Mouse (Mus musculus) kidney, embryonic 14.5 days (tissue): ENCODE results near the gene Selenow. TPM values are rescaled to one million over a fixed set of nuclear protein-coding genes. Genes with fewer than 3 reads are reported as not detected.

Experiments
- ATAC-seq: fragments of 200-750 bp; cut with Nextera tagmentation; 2 replicates; pipeline ENCODE4 v1.8.0; 2017; ENCODE audit warnings: moderate number of reproducible peaks, mild to moderate bottlenecking, moderate TSS enrichment, moderate library complexity; ENCODE audit not compliant: low FRiP score, low TSS enrichment
- H3K27ac ChIP-seq: fragments of 300-500 bp; sonication (generic); 2 replicates; pipeline ENCODE4 v1.5.1; 2014; ENCODE audit warnings: low read depth, mild to moderate bottlenecking, low read length, moderate library complexity, mixed read lengths
- H3K27me3 ChIP-seq: fragments of 300-500 bp; sonication (generic); 2 replicates; pipeline ENCODE4 v1.6.1; 2014; ENCODE audit warnings: mild to moderate bottlenecking, low read length; ENCODE audit not compliant: control insufficient read depth, insufficient read depth
- H3K36me3 ChIP-seq: fragments of 300-500 bp; sonication (generic); 2 replicates; pipeline ENCODE4 v1.6.1; 2014; ENCODE audit warnings: low read length, mixed read lengths; ENCODE audit not compliant: control insufficient read depth, insufficient read depth
- H3K4me1 ChIP-seq: fragments of 300-500 bp; sonication (generic); 2 replicates; pipeline ENCODE4 v1.6.1; 2014; ENCODE audit warnings: low read length, mixed read lengths; ENCODE audit not compliant: control insufficient read depth, insufficient read depth
- H3K4me2 ChIP-seq: fragments of 300-500 bp; sonication (generic); replicated peaks from 2 replicates; pipeline ENCODE4 v1.6.1; 2014; ENCODE audit warnings: low read depth, mild to moderate bottlenecking, low read length
- H3K4me3 ChIP-seq: fragments of 300-500 bp; sonication (generic); 2 replicates; pipeline ENCODE4 v1.5.1; 2014; ENCODE audit warnings: mild to moderate bottlenecking, low read length
- H3K9ac ChIP-seq: fragments of 300-500 bp; sonication (generic); 2 replicates; pipeline ENCODE4 v1.6.1; 2014; ENCODE audit warnings: low read depth, mild to moderate bottlenecking, low read length, moderate library complexity
- H3K9me3 ChIP-seq: fragments of 300-500 bp; sonication (generic); 2 replicates; pipeline ENCODE4 v1.6.1; 2016; ENCODE audit warnings: low read length; ENCODE audit not compliant: control insufficient read depth
- WGBS: fragments of 180-500 bp; shearing (Covaris S2); extraction: QIAGEN DNeasy Blood & Tissue Kit; methylation state at CpG from one replicate; pipeline ENCODE4 v1.1.7; 2014; 5-methylcytosine and 5-hydroxymethylcytosine counted together
- polyA plus RNA-seq: library from polyadenylated mRNA; unstranded; fragments of >200 nt; fragmentation: Nextera tagmentation; extraction: Ambion mirVana; gene quantifications from 2 replicates; pipeline ENCODE4 v1.2.1, GENCODE M21; 2014

The Selenow gene
- polyA plus RNA-seq: 811 and 907 TPM in 2 replicates

- H3K27me3 ChIP-seq: no peaks in the 10 kb centered on the region
- peak within 1 kb of the TSS; percentile 49 for H3K4me2 ChIP-seq
- peak; percentile 95 for ATAC-seq
- peak within 1 kb of the TSS; percentile 70 for H3K9ac ChIP-seq
- peak within 1 kb of the TSS; percentile 27; the same call in 1 of the 2 replicates for H3K27ac ChIP-seq
- no peaks in the 10 kb centered on the region for H3K9me3 ChIP-seq
- H3K4me3 ChIP-seq: peak within 1 kb of the TSS; percentile 71
- WGBS: under 1% methylated on average over 33 of the region's 33 CpGs
- peaks cover 23% of the 10 kb centered on the region; the same call in 1 of the 2 replicates for H3K36me3 ChIP-seq
- peaks cover 12% of the 10 kb centered on the region for H3K4me1 ChIP-seq
Measured at GRCm38 (mm10) chr7:15922220-15922773, at the start of gene Selenow. TSS of gene Selenow (minus strand) at chr7:15922402.

GRCm38 (mm10) chr7:15969674-15970073 is 47.5 kb upstream of the Selenow start:
- Histone ChIP-seq H3K9me3 (peaks cover 3% of the 10 kb centered on the region; the same call in 1 of the 2 replicates), H3K4me3 (no peak overlapping the region), H3K27ac (no peak overlapping the region), H3K9ac (no peak overlapping the region), H3K36me3 (peaks cover 32% of the 10 kb centered on the region), H3K4me2 (no peak overlapping the region), H3K27me3 (no peaks in the 10 kb centered on the region), H3K4me1 (0 out of 2 replicates have a peak, but pooled peaks cover 3% of the 10 kb centered on the region)
- no peak for ATAC-seq
- WGBS: 87% methylated on average over 3 of the region's 3 CpGs

DNA sequence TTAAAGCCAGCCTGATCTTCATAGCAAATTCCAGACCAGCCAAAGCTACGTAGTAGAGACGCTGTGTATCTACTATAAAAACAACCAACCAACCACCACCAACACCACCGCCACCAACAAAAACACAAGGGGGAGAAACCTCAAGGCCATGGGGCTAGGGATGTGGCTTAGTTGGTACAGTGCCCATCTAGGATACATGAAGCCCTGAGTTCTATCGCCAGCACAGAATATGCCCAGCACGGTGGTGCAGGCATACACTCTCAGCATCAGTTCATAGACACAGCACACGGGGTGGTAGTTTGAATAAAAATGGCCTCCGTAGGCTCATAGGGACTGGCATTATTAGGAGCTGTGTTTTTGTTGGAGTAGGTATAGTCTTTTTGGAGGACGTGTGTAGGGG is 46.1 kb upstream of the Selenow start:
- H3K9me3 ChIP-seq: peaks cover 3% of the 10 kb centered on the region; the same call in 1 of the 2 replicates

DNA sequence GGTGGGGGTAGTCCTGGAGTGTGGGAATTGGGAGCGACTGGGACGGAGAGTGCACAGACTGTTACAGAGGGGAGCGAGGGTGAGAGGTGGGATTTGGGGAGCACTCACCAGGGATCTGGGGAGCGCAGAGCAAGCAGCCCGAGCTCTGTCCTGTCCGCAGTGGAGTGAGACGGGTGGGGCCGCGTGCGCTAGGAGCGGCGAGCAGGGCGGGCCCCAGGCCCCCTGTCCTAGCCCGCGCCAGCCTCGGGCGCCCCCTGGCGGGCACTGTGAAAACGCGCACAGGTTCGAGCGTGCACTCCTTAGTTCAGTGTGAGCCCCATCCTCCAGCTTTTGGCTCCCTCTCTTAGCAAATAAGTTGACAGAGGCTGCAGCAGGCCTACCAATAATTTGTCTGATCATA is 45.1 kb upstream of the Selenow start, which contains the start of gene Ehd2:
TSS of gene Ehd2 (minus strand) at position 256 of the 400 bp plus-strand sequence.
- Histone ChIP-seq H3K9me3 (peaks cover 3% of the 10 kb centered on the region; the same call in 1 of the 2 replicates), H3K4me2 (peak within 1 kb of the TSS; percentile 56), H3K27ac (no peak within 1 kb of the TSS), H3K4me1 (peaks cover 11% of the 10 kb centered on the region; the same call in 1 of the 2 replicates), H3K27me3 (no peaks in the 10 kb centered on the region), H3K4me3 (peak within 1 kb of the TSS; percentile 44), H3K36me3 (peaks cover 11% of the 10 kb centered on the region), H3K9ac (peak within 1 kb of the TSS; percentile 56)
- ATAC-seq: peak; percentile 88
- 1% methylated on average over 18 of the region's 22 CpGs for WGBS

More for the DNA sequence above, 46.1 kb upstream of the Selenow start:
- H3K36me3 ChIP-seq: peaks cover 20% of the 10 kb centered on the region
- no peak overlapping the region for H3K27ac ChIP-seq
- H3K27me3 ChIP-seq: no peaks in the 10 kb centered on the region
- H3K4me3 ChIP-seq: no peak overlapping the region
- no peak overlapping the region for H3K9ac ChIP-seq
- WGBS: 88% methylated on average over 8 of the region's 8 CpGs
- ATAC-seq: no peak
- H3K4me1 ChIP-seq: peaks cover 6% of the 10 kb centered on the region; the same call in 1 of the 2 replicates
- no peak overlapping the region for H3K4me2 ChIP-seq

DNA sequence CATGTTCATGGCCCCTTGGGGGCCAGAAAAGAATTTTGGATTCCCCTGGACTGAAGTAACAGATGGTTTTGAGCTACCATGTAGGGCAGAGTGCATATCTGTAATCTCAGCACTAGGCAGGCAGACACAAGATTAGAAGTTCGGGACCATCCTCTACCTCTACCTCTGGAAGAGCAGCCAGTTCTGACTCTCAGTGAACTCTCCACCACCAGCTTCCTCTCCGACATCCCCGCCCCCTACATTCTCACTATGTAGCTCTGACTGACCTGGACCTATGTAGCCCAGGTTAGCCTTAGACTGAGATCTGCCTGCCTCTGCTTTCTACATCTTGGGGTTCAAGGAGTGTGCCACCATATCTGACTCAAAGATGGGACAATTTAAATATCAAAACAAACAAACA is 44.3 kb upstream of the Selenow start:
- Histone ChIP-seq H3K4me2 (peak overlapping the region; percentile 56), H3K36me3 (peaks cover 3% of the 10 kb centered on the region; the same call in 1 of the 2 replicates), H3K4me1 (peaks cover 11% of the 10 kb centered on the region; the same call in 1 of the 2 replicates), H3K9ac (no peak overlapping the region; the same call in 1 of the 2 replicates), H3K27me3 (no peaks in the 10 kb centered on the region), H3K27ac (no peak overlapping the region), H3K9me3 (peaks cover 3% of the 10 kb centered on the region; the same call in 1 of the 2 replicates), H3K4me3 (peak overlapping the region; percentile 44; the same call in 1 of the 2 replicates)
- WGBS: 72% methylated on average over 3 of the region's 3 CpGs
- ATAC-seq: no peak

DNA sequence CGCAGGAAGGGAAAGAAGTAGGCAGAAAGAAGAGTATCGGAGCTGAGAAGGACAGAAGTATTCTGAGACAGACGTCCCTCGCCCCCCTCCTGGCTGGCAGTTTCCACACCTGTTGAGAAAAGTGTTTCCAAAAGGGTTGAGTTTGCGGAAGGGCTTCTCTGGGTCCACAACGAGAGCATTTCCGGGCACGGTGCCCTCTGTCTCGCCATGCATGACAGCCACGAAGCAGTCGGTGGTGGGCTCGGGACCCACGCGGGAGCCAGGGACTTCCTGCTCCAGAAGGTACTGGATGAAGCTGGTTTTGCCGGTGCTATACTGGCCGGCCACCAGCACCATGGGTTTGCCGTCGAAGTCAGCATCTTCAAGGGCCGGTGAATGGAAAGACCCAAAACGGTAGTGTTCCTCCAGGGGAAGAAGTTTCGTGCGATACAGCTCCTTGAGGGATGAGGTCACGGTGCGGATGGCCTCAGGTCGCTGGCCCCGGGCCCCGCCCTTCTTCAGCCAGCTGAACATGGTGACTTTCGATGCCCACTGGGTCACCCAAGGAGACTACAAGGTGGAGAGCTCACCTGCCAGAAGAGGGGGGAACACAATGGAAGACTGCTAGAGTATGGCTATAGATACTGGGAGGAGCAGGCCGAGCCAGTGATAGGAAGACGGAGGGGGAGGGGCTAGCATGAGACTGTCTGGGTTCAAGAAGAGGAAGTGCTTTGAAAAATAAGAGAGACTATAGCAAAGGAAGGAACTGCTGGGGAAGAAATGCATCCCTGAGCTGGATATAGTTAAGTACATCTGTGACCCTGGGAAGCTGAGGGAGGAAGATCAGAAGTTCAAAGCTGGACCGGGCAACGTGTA is 41.8 kb upstream of the Selenow start:
- Histone ChIP-seq H3K36me3 (no peaks in the 10 kb centered on the region), H3K9ac (no peak overlapping the region), H3K4me3 (no peak overlapping the region), H3K27ac (no peak overlapping the region), H3K27me3 (no peaks in the 10 kb centered on the region), H3K9me3 (no peaks in the 10 kb centered on the region), H3K4me2 (0 out of 2 replicates have a peak overlapping the region, but pooled peaks have one; percentile 3), H3K4me1 (peaks cover 11% of the 10 kb centered on the region; the same call in 1 of the 2 replicates)
- ATAC-seq: no peak
- 83% methylated on average over 31 of the region's 32 CpGs for WGBS

DNA sequence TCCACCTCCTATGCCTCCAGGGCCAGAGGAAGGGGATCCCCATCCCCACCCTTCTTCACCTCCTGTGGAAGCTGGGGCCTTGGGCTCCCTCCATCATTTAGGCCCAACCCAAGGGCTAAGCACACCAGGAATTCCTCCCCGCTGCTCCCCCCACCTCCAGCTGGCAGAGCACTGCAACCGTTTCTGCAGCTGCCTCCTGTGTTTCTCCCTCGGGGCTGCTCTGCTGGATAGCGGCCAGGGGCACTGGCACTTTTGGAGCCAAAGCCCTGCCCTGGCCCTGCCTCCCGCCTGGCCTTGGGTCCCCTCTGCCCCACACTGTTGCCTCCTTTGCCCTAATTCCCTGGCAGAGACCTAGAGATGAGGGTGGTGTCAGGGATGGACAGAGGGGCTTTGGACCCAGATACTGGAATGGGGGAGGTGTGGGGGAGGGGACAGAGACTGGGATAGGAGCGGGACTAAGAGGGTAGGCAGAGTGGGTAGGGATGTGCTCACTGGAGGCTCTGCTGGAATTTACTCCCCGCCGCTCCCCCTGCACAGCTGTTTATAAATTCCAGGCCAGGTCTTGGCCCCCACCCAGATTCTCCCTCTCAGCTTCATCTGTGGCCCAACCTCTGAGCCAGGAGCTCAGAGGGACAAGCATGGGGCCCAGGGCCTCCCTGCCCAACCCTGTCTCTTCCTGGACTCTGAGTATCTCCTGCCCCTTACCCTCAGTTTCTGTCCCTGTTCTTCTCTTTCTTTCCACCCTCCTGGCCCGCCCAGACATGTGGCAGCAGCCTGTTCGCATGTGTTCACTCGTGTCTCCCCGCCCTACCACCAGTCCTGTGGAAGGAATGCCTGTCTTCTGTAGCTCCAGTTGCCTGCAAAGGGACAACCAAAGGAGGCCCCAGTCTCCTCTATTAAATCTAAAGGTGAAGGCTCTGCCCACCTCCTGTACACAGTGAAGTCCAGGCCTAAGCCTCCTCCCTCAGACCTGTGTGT is 40.4 kb upstream of the Selenow start:
- H3K4me1 ChIP-seq: peaks cover 11% of the 10 kb centered on the region; the same call in 1 of the 2 replicates
- H3K36me3 ChIP-seq: no peaks in the 10 kb centered on the region; the same call in 1 of the 2 replicates
- H3K27me3 ChIP-seq: no peaks in the 10 kb centered on the region
- H3K27ac ChIP-seq: peak overlapping the region; percentile 70; the same call in 1 of the 2 replicates
- H3K9ac ChIP-seq: no peak overlapping the region
- no peaks in the 10 kb centered on the region for H3K9me3 ChIP-seq
- peak overlapping the region; percentile 13 for H3K4me2 ChIP-seq
- ATAC-seq: peak; percentile 21
- H3K4me3 ChIP-seq: no peak overlapping the region
- WGBS: 42% methylated on average over 12 of the region's 12 CpGs

DNA sequence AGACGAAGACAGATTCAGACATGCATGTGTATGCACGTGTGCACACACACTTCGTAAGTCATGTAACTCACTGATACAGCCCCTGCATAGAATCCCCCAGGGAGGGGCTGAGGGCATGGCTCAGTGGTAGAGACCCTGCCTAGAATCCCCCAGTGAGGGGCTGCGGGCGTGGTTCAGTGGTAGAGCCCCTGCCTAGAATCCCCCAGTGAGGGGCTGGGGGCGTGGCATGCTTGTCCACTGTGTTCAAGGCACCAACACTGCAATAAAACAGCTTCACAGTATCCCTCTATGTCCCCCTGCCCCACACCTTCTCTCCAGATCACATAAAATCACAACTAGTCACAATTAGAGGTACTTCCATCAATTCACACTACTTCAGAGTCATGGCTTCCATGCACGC is 39.6 kb upstream of the Selenow start:
- ATAC-seq: no peak
- Histone ChIP-seq H3K4me2 (no peak overlapping the region), H3K4me1 (peaks cover 11% of the 10 kb centered on the region; the same call in 1 of the 2 replicates), H3K9me3 (no peaks in the 10 kb centered on the region), H3K27me3 (no peaks in the 10 kb centered on the region), H3K36me3 (no peaks in the 10 kb centered on the region; the same call in 1 of the 2 replicates), H3K9ac (peak overlapping the region; percentile 19; the same call in 1 of the 2 replicates), H3K27ac (no peak overlapping the region), H3K4me3 (no peak overlapping the region)
- 85% methylated on average over 7 of the region's 7 CpGs for WGBS
